Mouse (Mus musculus): ENCODE data around the gene Gm614. TPM values are rescaled to one million over a fixed set of nuclear protein-coding genes. Genes with fewer than 3 reads are reported as not detected.

The Gm614 gene
- polyA plus RNA-seq, 1 experiment from 2014 or later = not detected

- H3K36me3 ChIP-seq = peaks cover 100% of the 10 kb centered on the region
- no peak overlapping the region for H3K4me3 ChIP-seq
- no peaks in the 10 kb centered on the region for H3K9me3 ChIP-seq (replicated peaks)
- 41% methylated on average over 6 of the region's 6 CpGs for WGBS
- peak; percentile 48 for DNase-seq (ENCODE audit: low spot score)
- peaks cover 91% of the 10 kb centered on the region for H3K27me3 ChIP-seq (ENCODE audit: low read depth, poor library complexity, severe bottlenecking)
- H3K4me1 ChIP-seq = no peaks in the 10 kb centered on the region
- H3K27ac ChIP-seq (replicated peaks) = no peak overlapping the region
These were observed 21.7 kb upstream of the Gm614 start for GRCm38 (mm10) chrX:101285534-101285933.

GRCm38 (mm10) chrX:101282813-101283212 lies 19.0 kb upstream of the Gm614 start:
- DNase-seq (ENCODE audit: low spot score) = no peak
- Histone ChIP-seq H3K9me3 (replicated peaks) (no peaks in the 10 kb centered on the region), H3K27ac (replicated peaks) (no peak overlapping the region), H3K36me3 (peaks cover 99% of the 10 kb centered on the region), H3K4me3 (no peak overlapping the region), H3K27me3 (ENCODE audit: low read depth, poor library complexity, severe bottlenecking) (peaks cover 77% of the 10 kb centered on the region), H3K4me1 (no peaks in the 10 kb centered on the region)
- 86% methylated on average over 6 of the region's 6 CpGs for WGBS

- H3K36me3 ChIP-seq = peaks cover 34% of the 10 kb centered on the region
- H3K4me3 ChIP-seq = peak within 1 kb of the TSS; percentile 65
- H3K9me3 ChIP-seq (replicated peaks) = no peaks in the 10 kb centered on the region
- H3K4me1 ChIP-seq = peaks cover 11% of the 10 kb centered on the region
- peak; percentile 88 for DNase-seq (ENCODE audit: low spot score)
- H3K27me3 ChIP-seq (ENCODE audit: low read depth, poor library complexity, severe bottlenecking) = peaks cover 64% of the 10 kb centered on the region
- peak within 1 kb of the TSS; percentile 91 for H3K27ac ChIP-seq (replicated peaks)
- 16% methylated on average over 51 of the region's 54 CpGs for WGBS
These were observed 10.3 kb upstream of the Gm614 start, which contains the start of gene Med12 for GRCm38 (mm10) chrX:101273875-101274738. TSS of gene Med12 (plus strand) at chrX:101274030.

GRCm38 (mm10) chrX:101273410-101273809 lies 9.6 kb upstream of the Gm614 start:
- DNase-seq (ENCODE audit: low spot score) = no peak
- WGBS = 19% methylated on average over 6 of the region's 6 CpGs
- peaks cover 27% of the 10 kb centered on the region for H3K36me3 ChIP-seq
- no peaks in the 10 kb centered on the region for H3K9me3 ChIP-seq (replicated peaks)
- peak overlapping the region; percentile 65 for H3K4me3 ChIP-seq
- H3K27me3 ChIP-seq (ENCODE audit: low read depth, poor library complexity, severe bottlenecking) = peaks cover 70% of the 10 kb centered on the region
- H3K4me1 ChIP-seq = peaks cover 11% of the 10 kb centered on the region
- H3K27ac ChIP-seq (replicated peaks) = peak overlapping the region; percentile 91

GRCm38 (mm10) chrX:101268755-101269124 lies 4.9 kb upstream of the Gm614 start, which contains the start of gene Gm20489:
TSS of gene Gm20489 (minus strand) at chrX:101269023.
- no peaks in the 10 kb centered on the region for H3K9me3 ChIP-seq (replicated peaks)
- WGBS = 69% methylated on average over 3 of the region's 3 CpGs
- no peaks in the 10 kb centered on the region for H3K36me3 ChIP-seq
- H3K4me3 ChIP-seq = no peak within 1 kb of the TSS
- no peak for DNase-seq (ENCODE audit: low spot score)
- no peak within 1 kb of the TSS for H3K27ac ChIP-seq (replicated peaks)
- H3K27me3 ChIP-seq (ENCODE audit: low read depth, poor library complexity, severe bottlenecking) = peaks cover 80% of the 10 kb centered on the region
- H3K4me1 ChIP-seq = peaks cover 4% of the 10 kb centered on the region; the same call in 1 of the 2 replicates

- 87% methylated on average over 5 of the region's 5 CpGs for WGBS
- no peak within 1 kb of the TSS for H3K4me3 ChIP-seq
- no peak within 1 kb of the TSS for H3K27ac ChIP-seq (replicated peaks)
- H3K9me3 ChIP-seq (replicated peaks) = no peaks in the 10 kb centered on the region
- H3K27me3 ChIP-seq (ENCODE audit: low read depth, poor library complexity, severe bottlenecking) = peaks cover 80% of the 10 kb centered on the region
- no peak for DNase-seq (ENCODE audit: low spot score)
- no peaks in the 10 kb centered on the region for H3K36me3 ChIP-seq
- 0 out of 2 replicates have a peak, but pooled peaks cover under 1% of the 10 kb centered on the region for H3K4me1 ChIP-seq
These were observed 4.4 kb upstream of the Gm614 start, which contains the start of gene Il2rg for GRCm38 (mm10) chrX:101268025-101268754. TSS of gene Il2rg (minus strand) at chrX:101268255.

GRCm38 (mm10) chrX:101266631-101267030 lies 2.8 kb upstream of the Gm614 start:
- H3K9me3 ChIP-seq (replicated peaks) = no peaks in the 10 kb centered on the region
- H3K4me3 ChIP-seq = no peak overlapping the region
- DNase-seq (ENCODE audit: low spot score) = no peak
- no peak overlapping the region for H3K27ac ChIP-seq (replicated peaks)
- no peaks in the 10 kb centered on the region for H3K36me3 ChIP-seq
- H3K4me1 ChIP-seq = no peaks in the 10 kb centered on the region
- 91% methylated on average over 6 of the region's 6 CpGs for WGBS
- peaks cover 72% of the 10 kb centered on the region for H3K27me3 ChIP-seq (ENCODE audit: low read depth, poor library complexity, severe bottlenecking)

- peak overlapping the region; percentile 77 for H3K27ac ChIP-seq (replicated peaks)
- H3K4me1 ChIP-seq = peaks cover 16% of the 10 kb centered on the region
- no peaks in the 10 kb centered on the region for H3K9me3 ChIP-seq (replicated peaks)
- WGBS = 29% methylated on average over 13 of the region's 13 CpGs
- 0 out of 2 replicates have a peak overlapping the region, but pooled peaks have one; percentile 11 for H3K4me3 ChIP-seq
- peak; percentile 43 for DNase-seq (ENCODE audit: low spot score)
- H3K27me3 ChIP-seq (ENCODE audit: low read depth, poor library complexity, severe bottlenecking) = peaks cover 59% of the 10 kb centered on the region
- H3K36me3 ChIP-seq = peaks cover 9% of the 10 kb centered on the region
These were observed 3.1 kb downstream of the Gm614 start for GRCm38 (mm10) chrX:101260441-101261325.

GRCm38 (mm10) chrX:101256603-101257002 lies 7.2 kb downstream of the Gm614 start:
- Histone ChIP-seq H3K4me1 (peaks cover 25% of the 10 kb centered on the region), H3K36me3 (peaks cover 9% of the 10 kb centered on the region), H3K9me3 (replicated peaks) (no peaks in the 10 kb centered on the region), H3K27me3 (ENCODE audit: low read depth, poor library complexity, severe bottlenecking) (peaks cover 45% of the 10 kb centered on the region), H3K4me3 (no peak overlapping the region), H3K27ac (replicated peaks) (no peak overlapping the region)
- 77% methylated on average over 13 of the region's 13 CpGs for WGBS
- DNase-seq (ENCODE audit: low spot score) = no peak

GRCm38 (mm10) chrX:101254740-101255139 lies 9.1 kb downstream of the Gm614 start:
- peak; percentile 32 for DNase-seq (ENCODE audit: low spot score)
- WGBS = 19% methylated on average over 26 of the region's 26 CpGs

GRCm38 (mm10) chrX:101253952-101254729 lies 9.7 kb downstream of the Gm614 start, which contains the start of gene Foxo4:
TSS of gene Foxo4 (plus strand) at chrX:101254528.
- H3K27ac ChIP-seq (replicated peaks) = peak within 1 kb of the TSS; percentile 82
- H3K4me1 ChIP-seq = peaks cover 11% of the 10 kb centered on the region
- no peaks in the 10 kb centered on the region for H3K9me3 ChIP-seq (replicated peaks)
- peaks cover 9% of the 10 kb centered on the region for H3K36me3 ChIP-seq
- peak; percentile 82 for DNase-seq (ENCODE audit: low spot score)
- H3K4me3 ChIP-seq = peak within 1 kb of the TSS; percentile 64
- peaks cover 32% of the 10 kb centered on the region for H3K27me3 ChIP-seq (ENCODE audit: low read depth, poor library complexity, severe bottlenecking)
- WGBS = 24% methylated on average over 46 of the region's 47 CpGs

More at GRCm38 (mm10) chrX:101254740-101255139, 9.1 kb downstream of the Gm614 start:
- Histone ChIP-seq H3K27me3 (ENCODE audit: low read depth, poor library complexity, severe bottlenecking) (peaks cover 36% of the 10 kb centered on the region), H3K36me3 (peaks cover 9% of the 10 kb centered on the region), H3K4me1 (peaks cover 11% of the 10 kb centered on the region), H3K4me3 (peak overlapping the region; percentile 64), H3K9me3 (replicated peaks) (no peaks in the 10 kb centered on the region), H3K27ac (replicated peaks) (peak overlapping the region; percentile 82)

Measured in midbrain, embryonic 10.5 days (tissue).